Mouse (Mus musculus) kidney, postnatal 0 days (tissue): ENCODE data around the gene Rdh5. TPM values are rescaled to one million over a fixed set of nuclear protein-coding genes. Genes with fewer than 3 reads are reported as not detected.

ENCODE experiments used
- ATAC-seq: fragments of 200-750 bp; cut with Nextera tagmentation; replicated peaks from 2 replicates; pipeline ENCODE4 v1.8.0; 2017; ENCODE audit warnings: low read depth, moderate number of reproducible peaks, moderate TSS enrichment, moderate library complexity; ENCODE audit not compliant: low FRiP score
- DNase-seq: peaks from one replicate; pipeline ENCODE4 v3.0.0-alpha.2; 2016; ENCODE audit warnings: low spot score
- H3K27ac ChIP-seq: fragments of 300-500 bp; sonication (generic); 2 replicates; pipeline ENCODE4 v1.5.1; 2014; ENCODE audit warnings: mild to moderate bottlenecking
- H3K27me3 ChIP-seq: fragments of 300-500 bp; sonication (generic); 2 replicates; pipeline ENCODE4 v1.6.1; 2014; ENCODE audit warnings: low read length, mixed read lengths; ENCODE audit not compliant: insufficient read depth
- H3K36me3 ChIP-seq: fragments of 300-500 bp; sonication (generic); 2 replicates; pipeline ENCODE4 v1.6.1; 2014; ENCODE audit warnings: low read length, mixed read lengths; ENCODE audit not compliant: insufficient read depth
- H3K4me1 ChIP-seq: fragments of 300-500 bp; sonication (generic); replicated peaks from 2 replicates; pipeline ENCODE4 v1.6.1; 2014; ENCODE audit warnings: antibody characterized with exemption, low read length, mixed read lengths; ENCODE audit not compliant: insufficient read depth
- H3K4me2 ChIP-seq: fragments of 300-500 bp; sonication (generic); 2 replicates; pipeline ENCODE4 v1.6.1; 2014; ENCODE audit warnings: mild to moderate bottlenecking, low read length, moderate library complexity, mixed read lengths
- H3K4me3 ChIP-seq: fragments of 300-500 bp; sonication (generic); replicated peaks from 2 replicates; pipeline ENCODE4 v1.5.1; 2014; ENCODE audit warnings: low read depth, low read length
- H3K9ac ChIP-seq: fragments of 300-500 bp; sonication (generic); 2 replicates; pipeline ENCODE4 v1.6.1; 2014; ENCODE audit warnings: low read depth, low read length
- H3K9me3 ChIP-seq: fragments of 300-500 bp; sonication (generic); replicated peaks from 2 replicates; pipeline ENCODE4 v1.6.1; 2016; ENCODE audit warnings: low read length, inconsistent platforms, mixed read lengths
- CTCF ChIP-seq: IDR thresholded peaks from 2 replicates; pipeline ENCODE4 v1.5.1; 2016; ENCODE audit warnings: antibody characterized with exemption, low read depth, mild to moderate bottlenecking, moderate library complexity
- WGBS: fragments of 180-500 bp; shearing (Covaris S2); extraction: QIAGEN DNeasy Blood & Tissue Kit; methylation state at CpG from one replicate; pipeline ENCODE4 v1.1.7; 2014; 5-methylcytosine and 5-hydroxymethylcytosine counted together
- polyA plus RNA-seq: library from polyadenylated mRNA; unstranded; fragments of >200 nt; fragmentation: Nextera tagmentation; extraction: Ambion mirVana; gene quantifications from 2 replicates; pipeline ENCODE4 v1.2.1, GENCODE M21; 2015

Rdh5 gene
- polyA plus RNA-seq, 1 experiment from 2014 or later = 12.9 TPM

- 4% methylated on average over 6 of the region's 7 CpGs for WGBS
- Histone ChIP-seq H3K27ac (peak overlapping the region; percentile 38), H3K9ac (peak overlapping the region; percentile 32; the same call in 1 of the 2 replicates), H3K27me3 (no peaks in the 10 kb centered on the region), H3K4me2 (peak overlapping the region; percentile 63), H3K4me3 (peak overlapping the region; percentile 26), H3K36me3 (0 out of 2 replicates have a peak, but pooled peaks cover 7% of the 10 kb centered on the region), H3K4me1 (peaks cover 9% of the 10 kb centered on the region; the same call in 1 of the 2 replicates), H3K9me3 (no peaks in the 10 kb centered on the region)
- ATAC-seq (peak; percentile 33), DNase-seq (peak; percentile 82)
- TF ChIP-seq CTCF = no peak
These were observed 33.5 kb downstream of the Rdh5 start for GRCm38 (mm10) chr10:128888941-128889827.

GRCm38 (mm10) chr10:128882067-128882466 lies 40.6 kb downstream of the Rdh5 start:
- DNase-seq = no peak
- Histone ChIP-seq H3K9me3 (no peaks in the 10 kb centered on the region), H3K4me1 (no peaks in the 10 kb centered on the region; the same call in 1 of the 2 replicates), H3K27me3 (no peaks in the 10 kb centered on the region), H3K4me2 (no peak overlapping the region), H3K36me3 (0 out of 2 replicates have a peak, but pooled peaks cover 7% of the 10 kb centered on the region), H3K9ac (no peak overlapping the region), H3K4me3 (no peak overlapping the region), H3K27ac (no peak overlapping the region)
- 70% methylated on average over 5 of the region's 5 CpGs for WGBS
- peak; percentile 71 for ATAC-seq
- TF ChIP-seq CTCF = no peak

- Histone ChIP-seq H3K27me3 (no peaks in the 10 kb centered on the region), H3K27ac (no peak overlapping the region), H3K4me2 (no peak overlapping the region), H3K4me3 (no peak overlapping the region), H3K9me3 (no peaks in the 10 kb centered on the region), H3K36me3 (0 out of 2 replicates have a peak, but pooled peaks cover 3% of the 10 kb centered on the region), H3K9ac (no peak overlapping the region), H3K4me1 (no peaks in the 10 kb centered on the region)
- TF ChIP-seq CTCF = no peak
- 90% methylated on average over 2 of the region's 2 CpGs for WGBS
- DNase-seq = no peak
- no peak for ATAC-seq
These were observed 43.9 kb downstream of the Rdh5 start for GRCm38 (mm10) chr10:128878811-128879210.

GRCm38 (mm10) chr10:128878291-128878690 lies 44.4 kb downstream of the Rdh5 start:
- Histone ChIP-seq H3K27me3 (no peaks in the 10 kb centered on the region), H3K27ac (no peak overlapping the region), H3K9me3 (no peaks in the 10 kb centered on the region), H3K4me1 (no peaks in the 10 kb centered on the region), H3K4me3 (no peak overlapping the region), H3K9ac (no peak overlapping the region), H3K36me3 (peaks cover 9% of the 10 kb centered on the region; the same call in 1 of the 2 replicates), H3K4me2 (no peak overlapping the region)
- TF ChIP-seq CTCF = no peak
- DNase-seq (no peak), ATAC-seq (no peak)

GRCm38 (mm10) chr10:128870341-128870740 lies 52.3 kb downstream of the Rdh5 start:
- Histone ChIP-seq H3K27ac (no peak overlapping the region), H3K4me2 (no peak overlapping the region), H3K4me1 (no peaks in the 10 kb centered on the region), H3K9ac (no peak overlapping the region), H3K27me3 (no peaks in the 10 kb centered on the region), H3K36me3 (peaks cover 31% of the 10 kb centered on the region), H3K4me3 (no peak overlapping the region), H3K9me3 (no peaks in the 10 kb centered on the region)
- no peak for ATAC-seq
- no peak for DNase-seq
- no peak for TF ChIP-seq CTCF
- WGBS = 88% methylated on average over 3 of the region's 3 CpGs

- H3K4me2 ChIP-seq = no peak overlapping the region
- no peak for ATAC-seq
- H3K36me3 ChIP-seq = peaks cover 20% of the 10 kb centered on the region
These were observed 56.2 kb downstream of the Rdh5 start for GRCm38 (mm10) chr10:128866518-128866917.

More at GRCm38 (mm10) chr10:128866518-128866917, 56.2 kb downstream of the Rdh5 start:
- Histone ChIP-seq H3K9ac (no peak overlapping the region), H3K4me1 (no peaks in the 10 kb centered on the region), H3K27ac (no peak overlapping the region), H3K9me3 (no peaks in the 10 kb centered on the region), H3K27me3 (no peaks in the 10 kb centered on the region), H3K4me3 (no peak overlapping the region)
- TF ChIP-seq CTCF = no peak
- no peak for DNase-seq
- WGBS = 96% methylated on average over 1 of the region's 1 CpGs
